9 mouse cellular contexts compared by ENCODE assay signal in genomic region chr14:20794589-20794988, GRCm38 (mm10). TPM values are rescaled to one million over a fixed set of nuclear protein-coding genes. Genes with fewer than 3 reads are reported as not detected.
DNase-seq lines count a peak whose midpoint lies in the region; ATAC-seq and TF ChIP-seq lines count a peak whose summit lies in the region.
"Had no signal": no experiment of that assay in that cellular context is flagged by ENCODE, and none has a peak within 500 bp of the region (broad histone marks: within the 10 kb centered on the region; RNA-seq: fewer than 3 reads in every experiment).

No protein-coding gene starts in this region.

- H3K4me2 ChIP-seq in heart, embryonic 12.5 days = peak overlapping the region; percentile 88
- H3K4me2 ChIP-seq in forebrain, embryonic 13.5 days = peak overlapping the region; percentile 80
- H3K4me2 ChIP-seq in liver, embryonic 15.5 days = peak overlapping the region; percentile 98

- no peaks in the 10 kb centered on the region for H3K27me3 ChIP-seq in heart, embryonic 12.5 days (replicated peaks)
- H3K27me3 ChIP-seq in C2C12 (ENCODE audit: control insufficient read depth, insufficient read depth, insufficient read length) = no peaks in the 10 kb centered on the region
- peaks cover 5% of the 10 kb centered on the region; the same call in 1 of the 2 replicates for H3K27me3 ChIP-seq in forebrain, embryonic 13.5 days
- peaks cover 3% of the 10 kb centered on the region; the same call in 1 of the 2 replicates for H3K27me3 ChIP-seq in liver, embryonic 15.5 days
- H3K27me3 ChIP-seq: Patski had no signal

- H3K4me1 ChIP-seq in heart, embryonic 12.5 days (replicated peaks) = peaks cover 39% of the 10 kb centered on the region
- H3K4me1 ChIP-seq in forebrain, embryonic 13.5 days = peaks cover 39% of the 10 kb centered on the region
- peaks cover 34% of the 10 kb centered on the region for H3K4me1 ChIP-seq in liver, embryonic 15.5 days (replicated peaks)

- peak overlapping the region; percentile 97 for H3K4me3 ChIP-seq in heart, embryonic 12.5 days
- peak overlapping the region; percentile 74 for H3K4me3 ChIP-seq in C2C12 (ENCODE audit: insufficient read depth, poor library complexity, severe bottlenecking)
- peak overlapping the region; percentile 84 for H3K4me3 ChIP-seq in forebrain, embryonic 13.5 days
- peak overlapping the region; percentile 77 for H3K4me3 ChIP-seq in liver, embryonic 15.5 days (replicated peaks)

- no peak for DNase-seq in heart, adult 8-10 months (ENCODE audit: low spot score)
- no peak for DNase-seq in left cerebral cortex, adult 8-10 months (ENCODE audit: low spot score in 2 of 2)
- DNase-seq in gastrocnemius, adult 8-10 months (ENCODE audit: low spot score in 2 of 2) = no peak

- H3K79me2 ChIP-seq in C2C12 (ENCODE audit: control insufficient read depth, insufficient read depth) = peaks cover 62% of the 10 kb centered on the region

- peaks cover 40% of the 10 kb centered on the region for H3K79me3 ChIP-seq in C2C12 (ENCODE audit: low read depth)

- no peak for ATAC-seq in heart, embryonic 12.5 days (ENCODE audit: insufficient number of reproducible peaks, low FRiP score)
- ATAC-seq in forebrain, embryonic 13.5 days = no peak
- ATAC-seq in liver, embryonic 15.5 days (ENCODE audit: insufficient read depth) = no peak
- no peak for ATAC-seq in megakaryocyte progenitor cell, adult 5-6 weeks (replicated peaks; ENCODE audit: poor library complexity)

- no peak for TF ChIP-seq CTCF in C2C12 (IDR thresholded peaks at IDR 0.05; ENCODE audit: control insufficient read depth, insufficient read depth, insufficient read length)

- peak overlapping the region; percentile 97 for H3K9ac ChIP-seq in heart, embryonic 12.5 days
- H3K9ac ChIP-seq in forebrain, embryonic 13.5 days = peak overlapping the region; percentile 81
- H3K9ac ChIP-seq in liver, embryonic 15.5 days = peak overlapping the region; percentile 63

- H3K9me3 ChIP-seq in heart, embryonic 12.5 days (replicated peaks) = no peaks in the 10 kb centered on the region
- H3K9me3 ChIP-seq in forebrain, embryonic 13.5 days (replicated peaks) = no peaks in the 10 kb centered on the region
- H3K9me3 ChIP-seq in liver, embryonic 15.5 days (replicated peaks) = no peaks in the 10 kb centered on the region

- peak overlapping the region; percentile 85 for H3ac ChIP-seq in C2C12 (ENCODE audit: control insufficient read depth, insufficient read length, low read depth)

- H3K36me3 ChIP-seq in heart, embryonic 12.5 days = peaks cover 23% of the 10 kb centered on the region
- peaks cover 27% of the 10 kb centered on the region for H3K36me3 ChIP-seq in C2C12 (ENCODE audit: control insufficient read depth, insufficient read depth)
- peaks cover 22% of the 10 kb centered on the region for H3K36me3 ChIP-seq in forebrain, embryonic 13.5 days (ENCODE audit: poor library complexity, severe bottlenecking)
- H3K36me3 ChIP-seq in liver, embryonic 15.5 days (replicated peaks) = peaks cover 15% of the 10 kb centered on the region; the same call in 1 of the 2 replicates

- 8% methylated on average over 9 of the region's 9 CpGs for WGBS in heart, embryonic 12.5 days
- WGBS in forebrain, embryonic 13.5 days = 10% methylated on average over 9 of the region's 9 CpGs
- 7% methylated on average over 9 of the region's 9 CpGs for WGBS in liver, embryonic 15.5 days (ENCODE audit: insufficient replicate concordance)

- H3K27ac ChIP-seq in heart, embryonic 12.5 days (ENCODE audit: poor library complexity, severe bottlenecking) = peak overlapping the region; percentile 68
- no peak overlapping the region for H3K27ac ChIP-seq in forebrain, embryonic 13.5 days
- peak overlapping the region; percentile 45; the same call in 1 of the 2 replicates for H3K27ac ChIP-seq in liver, embryonic 15.5 days (replicated peaks)

TF ChIP-seq in C2C12, 6 proteins besides CTCF, POLR2A, EP300 and RAD21:
- TF ChIP-seq MYOD1 (IDR thresholded peaks at IDR 0.05; ENCODE audit: control insufficient read depth, insufficient read length, low read depth) (no peak), FOSL1 (IDR thresholded peaks at IDR 0.05; ENCODE audit: insufficient read depth, low read length, poor library complexity, severe bottlenecking) (no peak), USF1 (IDR thresholded peaks at IDR 0.05; ENCODE audit: low read depth) (no peak), CEBPB (IDR thresholded peaks at IDR 0.05; ENCODE audit: low read depth) (no peak), MAX (IDR thresholded peaks at IDR 0.05) (no peak), MYOG (IDR thresholded peaks at IDR 0.05; ENCODE audit: control insufficient read depth, extremely low read depth, insufficient read length) (no peak)

RNA-seq across cellular contexts. Expression of gene Camk2g, which starts 0.7 kb away (rescaled TPM):
- 65.4 and 69.5 TPM in 2 replicates for polyA plus RNA-seq in heart, embryonic 12.5 days (2016; fragmentation: Nextera tagmentation; extraction: Ambion mirVana)
- 10 to 100 TPM; 47.2 to 73.5 (median 58.4) TPM for total RNA-seq in heart, adult 8-10 months (2022)
- polyA plus RNA-seq in C2C12 (2012; fragmentation: generic; extraction: Trizol) = 74.2 TPM
- polyA plus RNA-seq in forebrain, embryonic 13.5 days (2015; fragmentation: Nextera tagmentation; extraction: Ambion mirVana) = 60.7 and 81.8 TPM in 2 replicates
- polyA plus RNA-seq in liver, embryonic 15.5 days (2015; fragmentation: Nextera tagmentation; extraction: Ambion mirVana) = 5.6 and 5.7 TPM in 2 replicates
- total RNA-seq in megakaryocyte progenitor cell, adult 5-6 weeks (2015) = 22.9 and 29.1 TPM in 2 replicates
- 47.5 and 52.5 TPM in 2 replicates for total RNA-seq in megakaryocyte progenitor cell, adult 5-6 weeks (2017)
- total RNA-seq in left cerebral cortex, adult 8-10 months (2022) = 100 to 1,000 TPM; 341 to 406 (median 386) TPM
- 100 to 1,000 TPM; 187 to 196 (median 195) TPM for total RNA-seq in gastrocnemius, adult 8-10 months (2022)

RNA-seq across cellular contexts. Expression of gene Plau, which starts 41.9 kb away (rescaled TPM):
- 0.77 and 1.1 TPM in 2 replicates for polyA plus RNA-seq in heart, embryonic 12.5 days (2016; fragmentation: Nextera tagmentation; extraction: Ambion mirVana)
- total RNA-seq in heart, adult 8-10 months (2022) = 1 to 10 TPM; 4.9 to 7.7 (median 5.6) TPM
- 106 TPM for polyA plus RNA-seq in C2C12 (2012; fragmentation: generic; extraction: Trizol)
- polyA plus RNA-seq in forebrain, embryonic 13.5 days (2015; fragmentation: Nextera tagmentation; extraction: Ambion mirVana) = 0.27 and 0.35 TPM in 2 replicates
- polyA plus RNA-seq in liver, embryonic 15.5 days (2015; fragmentation: Nextera tagmentation; extraction: Ambion mirVana) = 0.54 and 0.76 TPM in 2 replicates
- 3.4 TPM in 2 replicates for total RNA-seq in megakaryocyte progenitor cell, adult 5-6 weeks (2015)
- 6.9 and 7.6 TPM in 2 replicates for total RNA-seq in megakaryocyte progenitor cell, adult 5-6 weeks (2017)
- total RNA-seq in left cerebral cortex, adult 8-10 months (2022) = 10 to 100 TPM in 2 of 4 experiments, 1 to 10 TPM in 2; 6.6 to 19.8 (median 10.3) TPM
- 10 to 100 TPM; 13.4 to 23.7 (median 18.1) TPM for total RNA-seq in gastrocnemius, adult 8-10 months (2022)
